Mouse (Mus musculus) kidney, postnatal 14 days (tissue): ENCODE data around the gene Rnf10.

ENCODE experiments used
- DNase-seq: peaks from one replicate; pipeline ENCODE4 v3.0.0; 2022; ENCODE audit warnings: mixed read lengths

Gene Rnf10

GRCm38 (mm10) chr5:115233031-115233780, 39.5 kb downstream of the Rnf10 start:
- DNase-seq: no peak

GRCm38 (mm10) chr5:115232516-115232915, 40.2 kb downstream of the Rnf10 start:
- DNase-seq: no peak

GRCm38 (mm10) chr5:115231552-115232120, 41.1 kb downstream of the Rnf10 start:
- no peak for DNase-seq

GRCm38 (mm10) chr5:115230830-115231551, 41.7 kb downstream of the Rnf10 start:
- DNase-seq: no peak

GRCm38 (mm10) chr5:115222485-115222884, 50.2 kb downstream of the Rnf10 start:
- no peak for DNase-seq

- no peak for DNase-seq
Observed at GRCm38 (mm10) chr5:115220931-115221640, 51.6 kb downstream of the Rnf10 start.

GRCm38 (mm10) chr5:115217998-115218397, 54.7 kb downstream of the Rnf10 start:
- no peak for DNase-seq

- no peak for DNase-seq
Observed at GRCm38 (mm10) chr5:115215273-115216185, 57.2 kb downstream of the Rnf10 start.

GRCm38 (mm10) chr5:115214864-115215263, 57.8 kb downstream of the Rnf10 start:
- DNase-seq: no peak

GRCm38 (mm10) chr5:115212861-115213260, 59.8 kb downstream of the Rnf10 start:
- no peak for DNase-seq

GRCm38 (mm10) chr5:115212451-115212850, 60.2 kb downstream of the Rnf10 start:
- DNase-seq: no peak

GRCm38 (mm10) chr5:115210380-115210779, 62.3 kb downstream of the Rnf10 start:
- DNase-seq: no peak

GRCm38 (mm10) chr5:115208601-115209000, 64.1 kb downstream of the Rnf10 start:
- DNase-seq: no peak

- DNase-seq: no peak
Observed at GRCm38 (mm10) chr5:115207892-115208291, 64.8 kb downstream of the Rnf10 start.

GRCm38 (mm10) chr5:115207244-115207643, 65.5 kb downstream of the Rnf10 start:
- DNase-seq: no peak

GRCm38 (mm10) chr5:115204562-115205311, 68.0 kb downstream of the Rnf10 start:
- peak; percentile 44 for DNase-seq

GRCm38 (mm10) chr5:115203735-115204561, 68.8 kb downstream of the Rnf10 start:
- DNase-seq: peak; percentile 37

GRCm38 (mm10) chr5:115194626-115195221, 78.0 kb downstream of the Rnf10 start:
- no peak for DNase-seq

- DNase-seq: peak; percentile 59
Observed at GRCm38 (mm10) chr5:115193669-115194625, 78.8 kb downstream of the Rnf10 start, which contains the start of gene Cabp1. Cabp1 (minus strand) TSS chr5:115194381.
